Mouse (Mus musculus) lung, postnatal 0 days (tissue): ENCODE measurements around the gene Nudt4.
"Not testable (repeated sequence)": the region's sequence is repeated elsewhere in the genome, so short reads cannot be mapped to it uniquely, and the experiment has no call there.

Experiments used
- CTCF ChIP-seq: IDR thresholded peaks from 2 replicates; pipeline ENCODE4 v1.5.1; 2016; ENCODE audit warnings: antibody characterized with exemption, mild to moderate bottlenecking
- EP300 ChIP-seq: IDR thresholded peaks from 2 replicates; pipeline ENCODE4 v1.6.1; 2016; ENCODE audit warnings: antibody characterized with exemption, mild to moderate bottlenecking, control low read depth

DNA sequence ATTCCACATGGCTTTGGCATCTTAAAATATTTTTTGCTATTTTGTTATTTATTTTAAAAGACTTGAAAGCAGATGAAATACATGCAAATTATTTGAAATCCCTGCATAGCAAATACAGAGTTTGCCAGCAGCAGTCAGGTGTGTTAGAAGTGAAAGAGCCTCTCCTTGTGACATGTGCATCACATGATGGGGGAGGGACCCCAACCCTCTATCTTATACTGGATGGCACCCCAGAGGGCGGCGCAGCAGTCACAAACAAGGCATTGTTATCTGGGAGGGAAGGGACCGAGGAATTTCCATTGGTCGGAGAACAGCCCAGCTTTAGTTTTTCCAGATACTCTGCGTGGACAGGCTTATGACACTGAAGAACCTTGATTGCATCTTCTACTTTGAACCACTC is 14.9 kb downstream of the Nudt4 start:
- not testable (repeated sequence) for TF ChIP-seq CTCF, EP300
